Mouse (Mus musculus): Measurements from ENCODE around the gene Rin1.

GRCm38 (mm10) chr19:5062041-5062440 lies 11.8 kb downstream of the Rin1 start:
- no peak for TF ChIP-seq CTCF (IDR thresholded peaks at IDR 0.05; ENCODE audit: borderline replicate concordance, extremely low read depth, insufficient read depth, insufficient read length)
- TF ChIP-seq POLR2A (IDR thresholded peaks at IDR 0.05; ENCODE audit: borderline replicate concordance, extremely low read depth, insufficient read depth, insufficient read length, poor library complexity, severe bottlenecking), result no peak

All from brain, embryonic 14.5 days (tissue).